Mouse (Mus musculus) thymus, adult 2 months (tissue): ENCODE results near the gene Dock1. TPM values are rescaled to one million over a fixed set of nuclear protein-coding genes. Genes with fewer than 3 reads are reported as not detected.

ENCODE experiments used
- DNase-seq: peaks from one replicate; pipeline ENCODE4 v3.0.0; 2021
- H3K27ac ChIP-seq: fragments of 200-500 bp; 2 replicates; pipeline ENCODE4 v1.5.1; 2012; ENCODE audit warnings: low read length, control low read depth; ENCODE audit not compliant: control insufficient read depth, insufficient read depth
- H3K27me3 ChIP-seq: fragments of 200-500 bp; 2 replicates; pipeline ENCODE4 v1.6.1; 2012; ENCODE audit warnings: mild to moderate bottlenecking, low read length, moderate library complexity, mixed read lengths; ENCODE audit not compliant: control insufficient read depth, insufficient read depth
- H3K36me3 ChIP-seq: fragments of 200-500 bp; 2 replicates; pipeline ENCODE4 v1.6.1; 2012; ENCODE audit warnings: mild to moderate bottlenecking, low read length, moderate library complexity; ENCODE audit not compliant: control insufficient read depth, insufficient read depth
- H3K4me1 ChIP-seq: fragments of 200-500 bp; replicated peaks from 2 replicates; pipeline ENCODE4 v1.6.1; 2012; ENCODE audit warnings: low read length; ENCODE audit not compliant: control insufficient read depth, insufficient read depth
- H3K4me3 ChIP-seq: fragments of 200-500 bp; 2 replicates; pipeline ENCODE4 v1.5.1; 2012; ENCODE audit warnings: mild to moderate bottlenecking, low read length, control low read depth, moderate library complexity; ENCODE audit not compliant: control insufficient read depth, insufficient read depth
- CTCF ChIP-seq: fragments of 200-500 bp; IDR thresholded peaks from 2 replicates; pipeline ENCODE4 v1.5.1; 2012; ENCODE audit warnings: mild to moderate bottlenecking, control low read depth, low read length, moderate library complexity, borderline replicate concordance; ENCODE audit not compliant: control insufficient read depth, poor library complexity, insufficient read depth; ENCODE audit errors: extremely low read depth
- POLR2A ChIP-seq: fragments of 200-500 bp; IDR thresholded peaks from 2 replicates; pipeline ENCODE4 v1.6.1; 2012; ENCODE audit warnings: mild to moderate bottlenecking, low read length, control low read depth, moderate library complexity; ENCODE audit not compliant: control insufficient read depth, poor library complexity, insufficient read depth; ENCODE audit errors: extremely low read depth
- WGBS: fragments of 180-500 bp; shearing (Covaris S2); methylation state at CpG from one replicate; pipeline ENCODE4 v1.1.7; 2018; 5-methylcytosine and 5-hydroxymethylcytosine counted together
- polyA plus RNA-seq: library from polyadenylated mRNA; depleted of rRNA; stranded (reverse); fragments of >200 nt; gene quantifications from 2 replicates; pipeline ENCODE4 v1.2.3, GENCODE M21; 2012

Dock1 gene
- polyA plus RNA-seq, 1 experiment, result 3.2 TPM

- H3K27ac ChIP-seq, result no peak overlapping the region
- no peak for TF ChIP-seq POLR2A
- TF ChIP-seq CTCF, result no peak
- no peak for DNase-seq
- WGBS, result 93% methylated on average over 6 of the region's 6 CpGs
- no peaks in the 10 kb centered on the region for H3K4me1 ChIP-seq
- no peaks in the 10 kb centered on the region for H3K36me3 ChIP-seq
- no peaks in the 10 kb centered on the region for H3K27me3 ChIP-seq
- H3K4me3 ChIP-seq, result no peak overlapping the region
Observed at GRCm38 (mm10) chr7:134959086-134959485, 288.6 kb downstream of the Dock1 start.

DNA sequence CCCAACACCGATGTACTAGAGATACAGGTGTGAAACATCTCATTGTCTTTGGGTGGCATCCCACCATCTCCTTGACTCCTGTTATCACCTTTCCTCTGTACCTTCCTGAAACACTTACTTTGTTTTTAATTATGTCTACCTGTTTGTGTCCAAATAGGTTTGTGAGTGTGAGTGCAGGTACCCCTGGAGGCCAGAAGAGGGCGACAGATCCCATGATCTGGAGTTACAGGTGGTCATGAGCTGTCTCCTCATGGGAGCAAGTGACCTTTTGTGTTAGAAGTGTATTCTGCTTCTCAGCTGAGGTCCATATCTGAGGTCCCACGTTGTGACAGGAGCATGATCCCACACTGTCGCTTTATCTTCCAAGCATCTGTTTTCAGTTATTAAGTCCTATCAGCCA is 290.4 kb downstream of the Dock1 start:
- Histone ChIP-seq H3K27ac (no peak overlapping the region), H3K4me1 (no peaks in the 10 kb centered on the region), H3K36me3 (no peaks in the 10 kb centered on the region), H3K27me3 (no peaks in the 10 kb centered on the region), H3K4me3 (no peak overlapping the region)
- no peak for DNase-seq
- TF ChIP-seq CTCF (no peak), POLR2A (no peak)
- WGBS, result 77% methylated on average over 4 of the region's 4 CpGs

DNA sequence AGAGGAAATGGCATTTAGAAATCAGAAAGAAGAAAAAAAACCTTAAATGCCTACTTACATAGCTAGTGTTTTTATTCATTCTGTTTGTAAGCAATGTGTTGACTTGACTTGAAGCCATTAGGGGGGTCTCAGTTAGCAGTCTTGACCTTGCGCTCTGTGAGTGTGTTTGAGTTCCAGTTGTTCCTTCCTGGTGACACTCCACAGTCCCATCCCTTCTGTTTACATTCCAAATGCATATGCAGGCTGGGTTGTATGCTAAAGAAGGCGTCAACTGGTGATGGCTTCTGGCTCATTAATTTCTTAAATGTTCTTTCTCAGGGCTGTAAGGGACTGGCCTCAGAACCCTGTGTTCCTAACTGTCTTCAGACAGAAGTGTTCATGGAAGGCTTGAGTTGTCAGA is 291.2 kb downstream of the Dock1 start:
- DNase-seq, result no peak
- WGBS, result 97% methylated on average over 2 of the region's 2 CpGs
- H3K4me3 ChIP-seq, result no peak overlapping the region
- TF ChIP-seq CTCF (no peak), POLR2A (no peak)
- H3K36me3 ChIP-seq, result no peaks in the 10 kb centered on the region
- H3K4me1 ChIP-seq, result no peaks in the 10 kb centered on the region
- H3K27ac ChIP-seq, result no peak overlapping the region
- no peaks in the 10 kb centered on the region for H3K27me3 ChIP-seq

- Histone ChIP-seq H3K4me1 (no peaks in the 10 kb centered on the region), H3K4me3 (no peak overlapping the region), H3K36me3 (no peaks in the 10 kb centered on the region), H3K27me3 (no peaks in the 10 kb centered on the region), H3K27ac (no peak overlapping the region)
- TF ChIP-seq CTCF, result no peak
- no peak for TF ChIP-seq POLR2A
- DNase-seq, result no peak
- 94% methylated on average over 3 of the region's 3 CpGs for WGBS
Observed at GRCm38 (mm10) chr7:134990244-134990643, 319.8 kb downstream of the Dock1 start.

GRCm38 (mm10) chr7:134990911-134991310 is 320.5 kb downstream of the Dock1 start:
- H3K27me3 ChIP-seq, result no peaks in the 10 kb centered on the region
- no peak for DNase-seq
- 91% methylated on average over 2 of the region's 2 CpGs for WGBS

GRCm38 (mm10) chr7:134994983-134995382 is 324.5 kb downstream of the Dock1 start:
- no peaks in the 10 kb centered on the region for H3K36me3 ChIP-seq
- no peak for DNase-seq
- WGBS, result 95% methylated on average over 5 of the region's 5 CpGs
- H3K4me1 ChIP-seq, result no peaks in the 10 kb centered on the region
- no peak overlapping the region for H3K27ac ChIP-seq
- H3K27me3 ChIP-seq, result no peaks in the 10 kb centered on the region
- TF ChIP-seq POLR2A, result no peak
- TF ChIP-seq CTCF, result no peak
- H3K4me3 ChIP-seq, result no peak overlapping the region

More at GRCm38 (mm10) chr7:134990911-134991310, 320.5 kb downstream of the Dock1 start:
- Histone ChIP-seq H3K4me1 (no peaks in the 10 kb centered on the region), H3K27ac (no peak overlapping the region), H3K36me3 (no peaks in the 10 kb centered on the region), H3K4me3 (no peak overlapping the region)
- TF ChIP-seq CTCF, result no peak
- TF ChIP-seq POLR2A, result no peak

GRCm38 (mm10) chr7:135002216-135002615 is 331.8 kb downstream of the Dock1 start:
- TF ChIP-seq CTCF (no peak), POLR2A (no peak)
- Histone ChIP-seq H3K27ac (no peak overlapping the region), H3K4me3 (no peak overlapping the region), H3K27me3 (no peaks in the 10 kb centered on the region), H3K36me3 (no peaks in the 10 kb centered on the region), H3K4me1 (no peaks in the 10 kb centered on the region; the same call in 1 of the 2 replicates)
- WGBS, result 96% methylated on average over 1 of the region's 1 CpGs
- no peak for DNase-seq
